Mouse (Mus musculus): ENCODE measurements around the gene Sphkap.
A peak's percentile ranks its signal among the peaks of the same experiment; 100 is the strongest.

Gene Sphkap

GRCm38 (mm10) chr1:83251746-83252145 is 156.3 kb downstream of the Sphkap start:
- no peak overlapping the region for H3K4me3 ChIP-seq (replicated peaks; ENCODE audit: low read length)

GRCm38 (mm10) chr1:83248235-83248746 is 159.7 kb downstream of the Sphkap start:
- Histone ChIP-seq H3K27me3 (ENCODE audit: insufficient read depth, low read length) (no peaks in the 10 kb centered on the region), H3K9me3 (ENCODE audit: low read length) (no peaks in the 10 kb centered on the region), H3K4me1 (replicated peaks; ENCODE audit: low read depth, low read length) (no peaks in the 10 kb centered on the region), H3K36me3 (ENCODE audit: insufficient read depth, low read length) (no peaks in the 10 kb centered on the region), H3K4me3 (replicated peaks; ENCODE audit: low read length) (no peak overlapping the region)
- no peak for TF ChIP-seq CTCF (conservative IDR thresholded peaks at IDR 0.05; ENCODE audit: low read length)
- no peak for TF ChIP-seq NANOG (IDR thresholded peaks at IDR 0.05; ENCODE audit: borderline replicate concordance, low read length)
- TF ChIP-seq POU5F1 (IDR thresholded peaks at IDR 0.05; ENCODE audit: borderline replicate concordance, low read length): no peak

More at GRCm38 (mm10) chr1:83251746-83252145, 156.3 kb downstream of the Sphkap start:
- H3K27me3 ChIP-seq (ENCODE audit: insufficient read depth, low read length): no peaks in the 10 kb centered on the region
- peaks cover 5% of the 10 kb centered on the region for H3K9me3 ChIP-seq (ENCODE audit: low read length)
- no peak for TF ChIP-seq POU5F1 (IDR thresholded peaks at IDR 0.05; ENCODE audit: borderline replicate concordance, low read length)
- TF ChIP-seq NANOG (IDR thresholded peaks at IDR 0.05; ENCODE audit: borderline replicate concordance, low read length): no peak
- no peak for TF ChIP-seq CTCF (conservative IDR thresholded peaks at IDR 0.05; ENCODE audit: low read length)
- H3K36me3 ChIP-seq (ENCODE audit: insufficient read depth, low read length): no peaks in the 10 kb centered on the region
- H3K4me1 ChIP-seq (replicated peaks; ENCODE audit: low read depth, low read length): no peaks in the 10 kb centered on the region

- Histone ChIP-seq H3K9me3 (ENCODE audit: low read length) (peaks cover 10% of the 10 kb centered on the region; the same call in 1 of the 2 replicates), H3K4me1 (replicated peaks; ENCODE audit: low read depth, low read length) (no peaks in the 10 kb centered on the region), H3K27me3 (ENCODE audit: insufficient read depth, low read length) (no peaks in the 10 kb centered on the region), H3K36me3 (ENCODE audit: insufficient read depth, low read length) (no peaks in the 10 kb centered on the region), H3K4me3 (replicated peaks; ENCODE audit: low read length) (no peak overlapping the region)
- TF ChIP-seq NANOG (IDR thresholded peaks at IDR 0.05; ENCODE audit: borderline replicate concordance, low read length): no peak
- no peak for TF ChIP-seq CTCF (conservative IDR thresholded peaks at IDR 0.05; ENCODE audit: low read length)
- TF ChIP-seq POU5F1 (IDR thresholded peaks at IDR 0.05; ENCODE audit: borderline replicate concordance, low read length): no peak
Observed at GRCm38 (mm10) chr1:83227946-83228345, 180.1 kb downstream of the Sphkap start.

GRCm38 (mm10) chr1:83224423-83224960 is 183.5 kb downstream of the Sphkap start:
- Histone ChIP-seq H3K36me3 (ENCODE audit: insufficient read depth, low read length) (no peaks in the 10 kb centered on the region), H3K27me3 (ENCODE audit: insufficient read depth, low read length) (no peaks in the 10 kb centered on the region), H3K9me3 (ENCODE audit: low read length) (peaks cover 7% of the 10 kb centered on the region; the same call in 1 of the 2 replicates), H3K4me1 (replicated peaks; ENCODE audit: low read depth, low read length) (no peaks in the 10 kb centered on the region), H3K4me3 (replicated peaks; ENCODE audit: low read length) (no peak overlapping the region)
- TF ChIP-seq CTCF (conservative IDR thresholded peaks at IDR 0.05; ENCODE audit: low read length) (no peak), POU5F1 (IDR thresholded peaks at IDR 0.05; ENCODE audit: borderline replicate concordance, low read length) (no peak), NANOG (IDR thresholded peaks at IDR 0.05; ENCODE audit: borderline replicate concordance, low read length) (no peak)

GRCm38 (mm10) chr1:83223072-83223471 is 184.9 kb downstream of the Sphkap start:
- no peaks in the 10 kb centered on the region for H3K4me1 ChIP-seq (replicated peaks; ENCODE audit: low read depth, low read length)
- H3K36me3 ChIP-seq (ENCODE audit: insufficient read depth, low read length): no peaks in the 10 kb centered on the region
- no peaks in the 10 kb centered on the region for H3K9me3 ChIP-seq (ENCODE audit: low read length)
- no peak overlapping the region for H3K4me3 ChIP-seq (replicated peaks; ENCODE audit: low read length)
- no peak for TF ChIP-seq NANOG (IDR thresholded peaks at IDR 0.05; ENCODE audit: borderline replicate concordance, low read length)
- TF ChIP-seq CTCF (conservative IDR thresholded peaks at IDR 0.05; ENCODE audit: low read length): peak; percentile 24; the same call in 1 of the 2 replicates
- H3K27me3 ChIP-seq (ENCODE audit: insufficient read depth, low read length): no peaks in the 10 kb centered on the region

GRCm38 (mm10) chr1:83218260-83218659 is 189.7 kb downstream of the Sphkap start:
- H3K9me3 ChIP-seq (ENCODE audit: low read length): peaks cover 3% of the 10 kb centered on the region; the same call in 1 of the 2 replicates
- no peaks in the 10 kb centered on the region for H3K4me1 ChIP-seq (replicated peaks; ENCODE audit: low read depth, low read length)
- H3K27me3 ChIP-seq (ENCODE audit: insufficient read depth, low read length): no peaks in the 10 kb centered on the region
- TF ChIP-seq CTCF (conservative IDR thresholded peaks at IDR 0.05; ENCODE audit: low read length) (no peak), NANOG (IDR thresholded peaks at IDR 0.05; ENCODE audit: borderline replicate concordance, low read length) (no peak), POU5F1 (IDR thresholded peaks at IDR 0.05; ENCODE audit: borderline replicate concordance, low read length) (no peak)
- H3K36me3 ChIP-seq (ENCODE audit: insufficient read depth, low read length): no peaks in the 10 kb centered on the region
- no peak overlapping the region for H3K4me3 ChIP-seq (replicated peaks; ENCODE audit: low read length)

GRCm38 (mm10) chr1:83209981-83210380 is 198.0 kb downstream of the Sphkap start:
- no peak for TF ChIP-seq NANOG (IDR thresholded peaks at IDR 0.05; ENCODE audit: borderline replicate concordance, low read length)
- no peak for TF ChIP-seq POU5F1 (IDR thresholded peaks at IDR 0.05; ENCODE audit: borderline replicate concordance, low read length)
- TF ChIP-seq CTCF (conservative IDR thresholded peaks at IDR 0.05; ENCODE audit: low read length): no peak
- peaks cover 3% of the 10 kb centered on the region; the same call in 1 of the 2 replicates for H3K9me3 ChIP-seq (ENCODE audit: low read length)
- H3K27me3 ChIP-seq (ENCODE audit: insufficient read depth, low read length): no peaks in the 10 kb centered on the region
- no peaks in the 10 kb centered on the region for H3K4me1 ChIP-seq (replicated peaks; ENCODE audit: low read depth, low read length)
- H3K4me3 ChIP-seq (replicated peaks; ENCODE audit: low read length): no peak overlapping the region
- H3K36me3 ChIP-seq (ENCODE audit: insufficient read depth, low read length): no peaks in the 10 kb centered on the region
